Mouse (Mus musculus): ENCODE measurements around the gene Ing5.
"Not testable (repeated sequence)": the region's sequence is repeated elsewhere in the genome, so short reads cannot be mapped to it uniquely, and the experiment has no call there.

Gene Ing5

DNA sequence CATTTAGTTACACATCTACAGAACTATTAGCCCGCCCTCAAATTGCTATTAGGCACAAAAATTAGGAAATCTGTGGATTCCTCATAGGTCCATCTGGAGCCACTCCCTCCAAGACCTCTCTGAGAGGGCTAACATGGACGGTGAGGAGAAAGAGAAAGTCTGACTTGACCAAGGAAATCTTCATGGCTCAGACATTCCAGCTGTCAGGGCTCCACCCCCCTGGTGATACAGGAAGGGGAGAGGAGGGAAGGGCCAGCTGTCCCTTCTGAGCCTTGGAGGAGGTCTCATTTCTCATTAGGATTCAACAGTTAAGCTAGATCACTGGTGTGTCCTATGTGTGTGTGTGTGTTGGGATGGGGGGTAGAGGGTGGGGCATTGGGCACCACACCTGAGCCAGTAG lies 57.3 kb downstream of the Ing5 start, which contains the start of gene Gal3st2:
Gene Gal3st2, plus strand, starts transcription at position 259 of the 400 bp plus-strand sequence.
- not testable (repeated sequence) for DNase-seq (ENCODE audit: low spot score in 2 of 2)
